Mouse (Mus musculus) midbrain, embryonic 14.5 days (tissue): ENCODE data around the gene Ptgr2. TPM values are rescaled to one million over a fixed set of nuclear protein-coding genes. Genes with fewer than 3 reads are reported as not detected.
A peak's percentile ranks its signal among the peaks of the same experiment; 100 is the strongest.

Experiments used
- ATAC-seq: fragments of 200-750 bp; cut with Nextera tagmentation; 2 replicates; pipeline ENCODE4 v1.8.0; 2017; ENCODE audit warnings: moderate number of reproducible peaks, moderate library complexity; ENCODE audit not compliant: low FRiP score, low TSS enrichment
- DNase-seq: peaks from one replicate; pipeline ENCODE4 v3.0.0-alpha.2; 2015
- H3K27ac ChIP-seq: fragments of 300-500 bp; sonication (generic); replicated peaks from 2 replicates; pipeline ENCODE4 v1.5.1; 2014; ENCODE audit warnings: mild to moderate bottlenecking, low read depth, low read length, moderate library complexity
- H3K27me3 ChIP-seq: fragments of 300-500 bp; sonication (generic); 2 replicates; pipeline ENCODE4 v1.6.1; 2014; ENCODE audit warnings: low read length, control low read depth, mixed read lengths; ENCODE audit not compliant: control insufficient read depth, insufficient read depth
- H3K36me3 ChIP-seq: fragments of 300-500 bp; sonication (generic); 2 replicates; pipeline ENCODE4 v1.6.1; 2014; ENCODE audit warnings: low read length, control low read depth; ENCODE audit not compliant: control insufficient read depth, insufficient read depth
- H3K4me1 ChIP-seq: fragments of 300-500 bp; sonication (generic); 2 replicates; pipeline ENCODE4 v1.6.1; 2014; ENCODE audit warnings: mild to moderate bottlenecking, antibody characterized with exemption, low read length, control low read depth; ENCODE audit not compliant: control insufficient read depth, insufficient read depth
- H3K4me2 ChIP-seq: fragments of 300-500 bp; sonication (generic); 2 replicates; pipeline ENCODE4 v1.6.1; 2014; ENCODE audit warnings: mild to moderate bottlenecking, low read length, moderate library complexity
- H3K4me3 ChIP-seq: fragments of 300-500 bp; sonication (generic); replicated peaks from 2 replicates; pipeline ENCODE4 v1.5.1; 2014; ENCODE audit warnings: low read depth, low read length
- H3K9ac ChIP-seq: fragments of 300-500 bp; sonication (generic); replicated peaks from 2 replicates; pipeline ENCODE4 v1.6.1; 2014; ENCODE audit warnings: mild to moderate bottlenecking, low read length, moderate library complexity
- H3K9me3 ChIP-seq: fragments of 300-500 bp; sonication (generic); 2 replicates; pipeline ENCODE4 v1.6.1; 2016; ENCODE audit warnings: low read length, control low read depth, mixed read lengths; ENCODE audit not compliant: control insufficient read depth
- WGBS: fragments of 180-500 bp; shearing (Covaris S2); extraction: QIAGEN DNeasy Blood & Tissue Kit; methylation state at CpG from one replicate; pipeline ENCODE4 v1.1.7; 2014; 5-methylcytosine and 5-hydroxymethylcytosine counted together
- polyA plus RNA-seq: library from polyadenylated mRNA; unstranded; fragments of >200 nt; fragmentation: Nextera tagmentation; extraction: Ambion mirVana; gene quantifications from 2 replicates; pipeline ENCODE4 v1.2.1, GENCODE M21; 2014

Gene Ptgr2
- polyA plus RNA-seq, 1 experiment from 2014 or later = 14.4 TPM

DNA sequence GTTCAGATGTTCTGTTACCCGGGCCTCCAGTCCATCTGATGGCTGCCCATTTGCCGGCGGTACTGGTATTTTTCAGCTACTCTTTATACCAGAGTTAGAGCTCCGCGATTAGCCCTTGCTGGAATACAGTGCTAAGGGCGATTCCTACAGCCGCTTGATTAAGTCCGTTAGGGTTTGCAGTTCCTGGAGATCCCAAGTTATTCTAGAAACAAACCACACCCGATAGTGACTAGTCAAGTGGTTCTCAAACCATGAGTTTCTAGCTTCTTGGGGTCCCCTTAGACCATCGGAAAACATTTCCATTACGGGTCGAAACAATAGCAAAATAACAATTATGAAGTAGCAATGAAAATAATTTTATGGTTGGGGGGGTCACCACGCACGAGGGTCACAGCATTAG, 641 bp upstream of the Ptgr2 start:
- Histone ChIP-seq H3K4me1 (peaks cover 13% of the 10 kb centered on the region), H3K4me3 (0 out of 2 replicates have a peak overlapping the region, but pooled peaks have one; percentile 47), H3K9ac (no peak overlapping the region; the same call in 1 of the 2 replicates), H3K27ac (no peak overlapping the region), H3K36me3 (no peaks in the 10 kb centered on the region), H3K4me2 (peak overlapping the region; percentile 74), H3K9me3 (no peaks in the 10 kb centered on the region), H3K27me3 (no peaks in the 10 kb centered on the region)
- ATAC-seq (no peak), DNase-seq (no peak)
- WGBS = 79% methylated on average over 14 of the region's 14 CpGs

DNA sequence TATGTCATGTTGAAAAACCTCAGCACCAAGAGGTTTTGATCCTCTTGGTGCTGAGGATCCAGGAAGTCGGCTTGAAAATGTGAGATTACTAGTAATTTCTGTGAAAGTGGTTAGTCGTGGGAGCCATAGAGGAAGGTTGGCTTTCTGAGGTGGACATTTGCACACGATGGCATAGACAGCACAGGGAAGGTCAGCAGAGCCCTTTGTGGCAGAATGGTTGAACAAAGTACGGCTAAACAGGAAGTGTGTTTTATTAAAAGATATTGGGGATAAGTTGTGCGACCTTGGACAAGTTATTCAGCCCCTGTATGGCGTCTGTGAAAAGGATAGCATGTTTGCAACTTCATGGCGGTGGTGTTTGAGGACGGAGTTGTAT, 549 bp downstream of the Ptgr2 start:
- Histone ChIP-seq H3K4me3 (peak overlapping the region; percentile 47), H3K9me3 (no peaks in the 10 kb centered on the region), H3K4me2 (peak overlapping the region; percentile 74), H3K4me1 (peaks cover 13% of the 10 kb centered on the region), H3K27me3 (no peaks in the 10 kb centered on the region), H3K36me3 (no peaks in the 10 kb centered on the region), H3K9ac (peak overlapping the region; percentile 64), H3K27ac (peak overlapping the region; percentile 41; the same call in 1 of the 2 replicates)
- 31% methylated on average over 8 of the region's 8 CpGs for WGBS
- no peak; the same call in 1 of the 2 replicates for ATAC-seq
- DNase-seq = peak; percentile 3

GRCm38 (mm10) chr12:84288461-84288860, 3.4 kb downstream of the Ptgr2 start:
- 61% methylated on average over 3 of the region's 3 CpGs for WGBS
- peaks cover 13% of the 10 kb centered on the region for H3K4me1 ChIP-seq
- ATAC-seq = no peak
- no peak overlapping the region for H3K4me3 ChIP-seq
- no peaks in the 10 kb centered on the region for H3K27me3 ChIP-seq
- no peak overlapping the region for H3K27ac ChIP-seq
- no peak overlapping the region for H3K4me2 ChIP-seq
- no peaks in the 10 kb centered on the region for H3K9me3 ChIP-seq
- no peak overlapping the region for H3K9ac ChIP-seq
- peaks cover under 1% of the 10 kb centered on the region; the same call in 1 of the 2 replicates for H3K36me3 ChIP-seq
- DNase-seq = peak; percentile 24

GRCm38 (mm10) chr12:84297851-84298250, 12.8 kb downstream of the Ptgr2 start:
- H3K4me3 ChIP-seq = no peak overlapping the region
- no peaks in the 10 kb centered on the region for H3K4me1 ChIP-seq
- H3K27me3 ChIP-seq = no peaks in the 10 kb centered on the region
- no peaks in the 10 kb centered on the region for H3K9me3 ChIP-seq
- ATAC-seq = no peak
- no peak for DNase-seq
- peaks cover 47% of the 10 kb centered on the region for H3K36me3 ChIP-seq
- no peak overlapping the region for H3K9ac ChIP-seq
- no peak overlapping the region for H3K27ac ChIP-seq
- 97% methylated on average over 6 of the region's 6 CpGs for whole genome bisulfite sequencing
- H3K4me2 ChIP-seq = no peak overlapping the region

DNA sequence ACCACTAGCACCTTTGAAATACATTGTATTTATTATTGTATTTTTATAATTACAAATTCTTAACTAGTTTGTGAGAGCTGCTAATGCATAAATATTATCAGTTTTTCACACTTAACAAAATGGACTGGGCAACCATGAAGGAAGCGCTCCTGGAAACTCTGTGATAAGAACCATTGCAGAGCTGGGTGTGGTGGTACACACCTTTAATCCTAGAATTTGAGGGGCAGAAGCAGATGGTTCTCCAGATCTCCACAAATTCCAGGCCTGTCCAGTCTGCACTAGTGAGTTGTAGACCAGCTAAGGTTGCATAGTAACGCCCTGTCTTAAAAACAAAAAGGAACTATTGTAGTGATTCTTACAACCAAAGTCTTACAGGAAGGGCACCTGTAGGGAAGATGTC, 14.2 kb downstream of the Ptgr2 start:
- no peak overlapping the region for H3K27ac ChIP-seq
- H3K9me3 ChIP-seq = no peaks in the 10 kb centered on the region
- WGBS = 95% methylated on average over 2 of the region's 2 CpGs
- ATAC-seq = no peak
- no peak for DNase-seq
- no peaks in the 10 kb centered on the region for H3K4me1 ChIP-seq
- no peaks in the 10 kb centered on the region for H3K27me3 ChIP-seq
- no peak overlapping the region for H3K9ac ChIP-seq
- H3K4me2 ChIP-seq = no peak overlapping the region
- no peak overlapping the region for H3K4me3 ChIP-seq
- H3K36me3 ChIP-seq = peaks cover 43% of the 10 kb centered on the region

DNA sequence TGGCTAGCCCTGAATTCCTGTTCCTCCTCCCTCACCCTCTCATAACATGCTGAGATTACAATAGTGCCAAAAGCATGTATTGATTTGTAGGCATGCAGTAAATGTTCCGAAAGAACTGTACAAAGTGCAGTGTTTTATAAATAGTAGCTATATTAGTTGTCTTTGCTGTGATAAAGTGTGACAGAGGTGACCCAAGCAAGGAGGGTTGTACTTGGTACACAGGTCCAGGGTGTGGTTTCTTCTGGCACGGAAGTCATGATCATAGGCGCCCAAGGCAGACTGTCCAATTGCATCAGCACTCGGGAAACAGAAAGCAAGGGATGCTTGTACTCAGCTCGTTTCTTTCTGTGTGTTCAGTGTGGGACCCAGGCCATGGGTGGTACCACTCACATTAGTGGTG, 19.1 kb downstream of the Ptgr2 start:
- Histone ChIP-seq H3K4me2 (no peak overlapping the region), H3K4me1 (no peaks in the 10 kb centered on the region), H3K27ac (no peak overlapping the region), H3K9me3 (no peaks in the 10 kb centered on the region), H3K9ac (no peak overlapping the region), H3K36me3 (peaks cover 31% of the 10 kb centered on the region), H3K27me3 (no peaks in the 10 kb centered on the region), H3K4me3 (no peak overlapping the region)
- ATAC-seq (no peak), DNase-seq (no peak)
- 93% methylated on average over 5 of the region's 5 CpGs for WGBS

DNA sequence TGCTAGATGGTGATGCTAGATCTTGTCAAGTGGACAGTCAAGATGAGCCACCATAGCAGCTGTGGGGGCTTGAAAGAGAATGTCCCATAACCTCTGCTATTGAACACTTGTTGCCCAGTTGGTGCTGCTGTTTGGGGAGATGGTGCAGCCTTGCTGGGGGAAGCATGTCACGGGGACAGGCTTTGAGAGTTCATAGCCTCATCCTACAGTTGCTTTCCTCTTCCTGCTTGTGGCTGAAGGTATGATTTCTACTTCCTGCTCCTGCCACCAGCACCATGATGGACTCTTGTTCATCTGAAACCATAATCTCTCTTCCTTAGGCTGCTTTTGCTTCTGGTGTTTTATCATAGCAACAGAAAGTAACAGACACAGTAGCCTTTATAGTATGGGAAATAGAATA, 19.5 kb downstream of the Ptgr2 start:
- no peak for DNase-seq
- H3K4me2 ChIP-seq = no peak overlapping the region
- 68% methylated on average over 1 of the region's 1 CpGs for WGBS

GRCm38 (mm10) chr12:84311306-84311705, 26.3 kb downstream of the Ptgr2 start:
- H3K9ac ChIP-seq = no peak overlapping the region
- no peak for DNase-seq
- H3K27me3 ChIP-seq = no peaks in the 10 kb centered on the region
- no peak overlapping the region for H3K4me3 ChIP-seq
- ATAC-seq = no peak
- no peaks in the 10 kb centered on the region for H3K9me3 ChIP-seq
- WGBS = 77% methylated on average over 4 of the region's 5 CpGs
- peaks cover 9% of the 10 kb centered on the region; the same call in 1 of the 2 replicates for H3K36me3 ChIP-seq
- peaks cover 4% of the 10 kb centered on the region; the same call in 1 of the 2 replicates for H3K4me1 ChIP-seq
- no peak overlapping the region for H3K4me2 ChIP-seq
- H3K27ac ChIP-seq = no peak overlapping the region

More for the DNA sequence above, 19.5 kb downstream of the Ptgr2 start:
- Histone ChIP-seq H3K4me1 (no peaks in the 10 kb centered on the region), H3K27me3 (no peaks in the 10 kb centered on the region), H3K27ac (no peak overlapping the region), H3K9me3 (no peaks in the 10 kb centered on the region), H3K36me3 (peaks cover 27% of the 10 kb centered on the region), H3K4me3 (no peak overlapping the region), H3K9ac (no peak overlapping the region)
- ATAC-seq = no peak

GRCm38 (mm10) chr12:84316006-84316405, 31.0 kb downstream of the Ptgr2 start:
- 41% methylated on average over 7 of the region's 7 CpGs for WGBS
- Histone ChIP-seq H3K4me2 (peak overlapping the region; percentile 94), H3K4me3 (peak overlapping the region; percentile 99), H3K27me3 (no peaks in the 10 kb centered on the region), H3K9me3 (no peaks in the 10 kb centered on the region), H3K27ac (peak overlapping the region; percentile 95), H3K9ac (peak overlapping the region; percentile 94), H3K36me3 (no peaks in the 10 kb centered on the region), H3K4me1 (peaks cover 10% of the 10 kb centered on the region)
- ATAC-seq (no peak), DNase-seq (no peak)
